Mouse (Mus musculus) ovary, adult 10 weeks (tissue): ENCODE results near the gene Dusp2. TPM values are rescaled to one million over a fixed set of nuclear protein-coding genes. Genes with fewer than 3 reads are reported as not detected.

Source experiments
- polyA plus RNA-seq: library from polyadenylated mRNA; stranded (reverse); fragments of 350-450 nt; fragmentation: Illumina TruSeq; extraction: RNeasy Lipid Tissue Mini Kit (QIAGEN cat#74804); gene quantifications from one replicate; pipeline ENCODE4 v1.2.3, GENCODE M21; 2014

Dusp2 gene
- polyA plus RNA-seq = not detected

DNA sequence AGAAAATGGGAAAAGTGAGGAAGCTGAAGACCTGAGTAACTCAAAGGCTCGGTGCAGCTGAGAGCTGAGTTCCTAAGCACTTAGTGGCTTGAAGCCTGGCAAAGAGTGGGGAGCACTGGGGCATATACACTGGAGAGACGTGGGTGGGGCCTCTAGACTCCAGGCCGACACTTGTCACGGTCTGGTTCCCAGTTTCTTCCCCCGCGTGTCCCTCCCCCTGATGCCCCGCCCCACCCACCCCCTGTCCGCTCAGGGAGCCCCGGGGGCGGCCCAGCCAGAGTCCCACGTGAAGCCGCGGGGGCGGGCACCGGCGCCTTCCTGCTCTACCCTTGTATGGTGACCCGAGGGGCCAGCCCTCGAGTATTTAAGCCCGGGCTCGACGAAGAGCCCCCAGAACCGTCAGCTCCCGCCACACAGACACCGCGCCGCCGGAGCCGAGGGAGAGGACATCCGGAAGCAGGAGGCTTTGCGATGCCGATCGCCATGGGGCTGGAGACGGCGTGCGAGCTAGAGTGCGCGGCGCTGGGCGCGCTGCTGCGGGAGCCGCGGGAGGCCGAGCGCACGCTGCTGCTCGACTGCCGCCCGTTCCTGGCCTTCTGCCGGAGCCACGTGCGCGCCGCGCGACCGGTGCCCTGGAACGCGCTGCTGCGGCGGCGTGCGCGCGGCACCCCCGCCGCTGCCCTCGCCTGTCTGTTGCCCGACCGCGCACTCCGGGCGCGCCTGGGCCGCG is at the start of gene Dusp2:
Dusp2 (plus strand) TSS at position 393 of the 730 bp plus-strand sequence.

DNA sequence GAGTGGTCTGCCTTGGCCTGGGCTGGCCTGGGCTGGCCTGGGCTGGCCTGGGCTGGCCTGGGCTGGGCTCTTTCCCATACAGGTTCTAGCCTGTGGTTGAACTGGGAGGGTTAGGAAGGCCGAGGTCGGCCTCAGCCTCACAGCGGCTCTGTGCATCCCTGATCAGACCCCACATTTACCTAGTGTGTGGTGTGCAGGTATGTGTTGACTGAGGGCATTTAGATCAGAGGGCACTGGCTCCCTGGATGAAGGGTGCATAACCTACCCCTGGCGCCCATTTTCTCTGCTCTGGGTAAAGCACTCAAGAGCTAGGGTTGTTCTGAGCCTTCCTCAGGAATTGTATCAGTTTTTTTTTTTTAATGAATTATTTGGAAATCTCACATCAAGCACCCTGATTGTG is 2.5 kb downstream of the Dusp2 start, which contains the start of gene Astl:
Astl (plus strand) TSS at position 224 of the 400 bp plus-strand sequence.

DNA sequence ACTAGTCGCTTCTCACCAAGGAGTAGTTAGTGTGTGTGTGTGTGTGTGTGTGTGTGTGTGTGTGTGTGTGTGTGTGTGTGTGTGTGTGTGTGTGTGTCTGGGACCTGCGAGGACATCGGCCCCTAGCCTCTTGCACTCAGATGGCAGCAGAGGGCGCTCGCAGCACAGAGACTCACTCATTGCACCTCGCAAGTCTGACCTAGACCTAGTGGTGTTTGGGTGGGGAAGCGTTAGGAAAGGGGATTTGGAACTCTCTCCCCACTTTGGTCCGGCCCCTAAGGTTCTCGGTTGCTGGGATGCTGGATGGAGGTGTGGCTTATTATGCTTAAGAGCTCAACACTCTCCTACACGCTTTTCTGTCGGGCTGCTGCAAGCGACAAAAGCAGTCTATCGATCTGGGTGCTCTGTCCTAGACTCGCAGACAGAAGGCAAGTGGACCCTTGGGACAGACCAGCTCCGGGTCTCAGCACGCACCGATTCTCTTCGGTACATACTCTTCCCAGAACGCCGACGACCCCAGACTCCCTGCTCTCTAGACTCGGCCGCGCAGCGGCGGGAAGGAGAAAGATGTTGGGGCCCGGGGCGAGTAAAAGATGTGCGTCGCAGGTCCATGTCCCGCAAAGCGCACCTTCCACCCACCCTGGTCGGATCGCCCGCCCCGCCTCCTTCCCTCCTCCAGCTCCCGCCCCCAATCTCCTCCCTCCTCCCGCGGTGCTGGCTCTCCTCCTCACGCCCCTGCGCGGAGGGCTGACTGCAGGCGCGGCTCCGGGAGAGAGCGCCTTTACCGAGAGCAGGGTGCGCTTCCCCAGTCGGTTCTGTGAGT is 26.7 kb downstream of the Dusp2 start, which contains the start of gene Adra2b:
Adra2b (plus strand) TSS at position 750 of the 823 bp plus-strand sequence.

Other genes with a start within 250 kb of the Dusp2 start
- 32.9 TPM for gene Ncaph, start 202.2 kb upstream of the Dusp2 start, polyA plus RNA-seq
- gene Itpripl1, start 192.7 kb upstream of the Dusp2 start, polyA plus RNA-seq = 2.9 TPM
- gene 1810024B03Rik, start 127.9 kb upstream of the Dusp2 start, polyA plus RNA-seq = 1.1 TPM
- gene Snrnp200, start 127.8 kb upstream of the Dusp2 start, polyA plus RNA-seq = 36.3 TPM
- 33.0 TPM for gene Ciao1, start 88.3 kb upstream of the Dusp2 start, polyA plus RNA-seq
- gene Tmem127, start 88.3 kb upstream of the Dusp2 start, polyA plus RNA-seq = 58.5 TPM
- 138 TPM for gene Stard7, start 65.9 kb upstream of the Dusp2 start, polyA plus RNA-seq
- 0.88 TPM for gene Astl, start 2.5 kb downstream of the Dusp2 start, polyA plus RNA-seq
- gene Adra2b, start 27.0 kb downstream of the Dusp2 start, polyA plus RNA-seq = not detected
- not detected for gene Gpat2, start 89.0 kb downstream of the Dusp2 start, polyA plus RNA-seq
- gene Fahd2a, start 108.4 kb downstream of the Dusp2 start, polyA plus RNA-seq = 5.8 TPM
- 8.0 TPM for gene Kcnip3, start 185.9 kb downstream of the Dusp2 start, polyA plus RNA-seq
- gene Prom2, start 205.3 kb downstream of the Dusp2 start, polyA plus RNA-seq = 0.14 TPM